Mouse (Mus musculus): ENCODE measurements around the gene Ppm1b. TPM values are rescaled to one million over a fixed set of nuclear protein-coding genes. Genes with fewer than 3 reads are reported as not detected.

The Ppm1b gene
- polyA plus RNA-seq, 1 experiment from 2014 or later: 73.7 TPM

DNA sequence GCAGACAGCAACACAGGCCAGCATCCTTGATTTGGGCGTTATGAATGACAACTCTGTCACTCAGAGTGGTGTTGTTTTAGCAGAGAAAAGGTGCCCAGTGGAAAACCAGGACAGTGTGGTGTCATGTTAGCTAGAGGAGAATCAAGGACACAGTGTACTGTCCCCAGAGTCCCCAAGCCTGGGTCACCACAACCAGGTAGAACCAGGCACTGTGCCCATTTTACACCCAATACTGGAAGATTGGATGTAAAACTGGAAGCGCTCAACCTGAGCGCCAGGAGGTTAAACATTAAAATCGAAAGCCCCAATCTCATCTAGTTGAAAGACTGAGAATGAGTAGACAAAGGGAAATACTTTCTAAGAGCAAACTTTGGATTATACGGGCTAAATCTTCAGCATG lies 87.9 kb downstream of the Ppm1b start:
- Histone ChIP-seq H3K27me3 (replicated peaks; ENCODE audit: control insufficient read depth, insufficient read depth, low read length) (no peaks in the 10 kb centered on the region), H3K4me2 (ENCODE audit: low read depth, low read length) (no peak overlapping the region), H3K4me1 (ENCODE audit: control insufficient read depth, insufficient read depth, low read length) (no peaks in the 10 kb centered on the region), H3K4me3 (ENCODE audit: low read depth, low read length) (no peak overlapping the region), H3K27ac (replicated peaks; ENCODE audit: low read depth, low read length) (no peak overlapping the region), H3K9me3 (ENCODE audit: control insufficient read depth, low read length) (no peaks in the 10 kb centered on the region), H3K9ac (ENCODE audit: low read depth, low read length) (no peak overlapping the region), H3K36me3 (ENCODE audit: control insufficient read depth, insufficient read depth, low read length) (no peaks in the 10 kb centered on the region)
- no peak for DNase-seq (ENCODE audit: low spot score)
- 88% methylated on average over 5 of the region's 5 CpGs for WGBS
- no peak for ATAC-seq (ENCODE audit: low read depth)

DNA sequence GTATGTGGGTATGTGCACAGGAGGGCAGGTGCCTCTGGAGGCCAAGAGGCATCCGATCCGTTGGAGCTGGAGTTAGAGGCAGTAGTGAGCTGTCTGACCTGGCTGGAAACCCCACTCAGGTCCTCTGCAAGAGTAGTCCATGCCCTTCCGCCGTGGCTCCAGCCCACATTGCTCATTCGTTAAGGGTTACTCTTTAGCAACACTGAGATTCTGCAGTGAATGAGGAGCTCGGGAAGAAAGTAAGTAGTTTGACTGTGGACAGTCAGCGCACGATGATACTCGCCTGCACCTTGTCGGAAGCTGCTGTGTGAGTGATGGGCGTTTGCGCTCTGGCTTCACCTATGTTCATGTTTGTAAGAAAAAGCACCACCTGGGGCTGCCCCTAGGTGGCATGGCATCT lies 88.6 kb downstream of the Ppm1b start:
- H3K4me2 ChIP-seq (ENCODE audit: low read depth, low read length): no peak overlapping the region
- no peaks in the 10 kb centered on the region for H3K36me3 ChIP-seq (ENCODE audit: control insufficient read depth, insufficient read depth, low read length)
- H3K9ac ChIP-seq (ENCODE audit: low read depth, low read length): no peak overlapping the region
- H3K4me3 ChIP-seq (ENCODE audit: low read depth, low read length): no peak overlapping the region
- H3K9me3 ChIP-seq (ENCODE audit: control insufficient read depth, low read length): no peaks in the 10 kb centered on the region
- no peaks in the 10 kb centered on the region for H3K27me3 ChIP-seq (replicated peaks; ENCODE audit: control insufficient read depth, insufficient read depth, low read length)
- H3K4me1 ChIP-seq (ENCODE audit: control insufficient read depth, insufficient read depth, low read length): no peaks in the 10 kb centered on the region
- ATAC-seq (ENCODE audit: low read depth): no peak
- H3K27ac ChIP-seq (replicated peaks; ENCODE audit: low read depth, low read length): no peak overlapping the region
- no peak for DNase-seq (ENCODE audit: low spot score)
- 83% methylated on average over 12 of the region's 12 CpGs for WGBS

- H3K9me3 ChIP-seq (ENCODE audit: control insufficient read depth, low read length): no peaks in the 10 kb centered on the region
- H3K27ac ChIP-seq (replicated peaks; ENCODE audit: low read depth, low read length): no peak overlapping the region
- no peak for DNase-seq (ENCODE audit: low spot score)
- H3K4me2 ChIP-seq (ENCODE audit: low read depth, low read length): no peak overlapping the region
- H3K27me3 ChIP-seq (replicated peaks; ENCODE audit: control insufficient read depth, insufficient read depth, low read length): no peaks in the 10 kb centered on the region
- H3K9ac ChIP-seq (ENCODE audit: low read depth, low read length): no peak overlapping the region
- H3K36me3 ChIP-seq (ENCODE audit: control insufficient read depth, insufficient read depth, low read length): no peaks in the 10 kb centered on the region
- ATAC-seq (ENCODE audit: low read depth): no peak
- no peak overlapping the region for H3K4me3 ChIP-seq (ENCODE audit: low read depth, low read length)
- whole genome bisulfite sequencing: 94% methylated on average over 5 of the region's 5 CpGs
- no peaks in the 10 kb centered on the region for H3K4me1 ChIP-seq (ENCODE audit: control insufficient read depth, insufficient read depth, low read length)
Measured at GRCm38 (mm10) chr17:85048379-85048778, 91.8 kb downstream of the Ppm1b start.

GRCm38 (mm10) chr17:85058276-85058675 lies 101.7 kb downstream of the Ppm1b start:
- no peak overlapping the region for H3K4me3 ChIP-seq (ENCODE audit: low read depth, low read length)
- no peaks in the 10 kb centered on the region for H3K27me3 ChIP-seq (replicated peaks; ENCODE audit: control insufficient read depth, insufficient read depth, low read length)
- WGBS: 86% methylated on average over 7 of the region's 7 CpGs
- no peaks in the 10 kb centered on the region for H3K9me3 ChIP-seq (ENCODE audit: control insufficient read depth, low read length)
- H3K4me1 ChIP-seq (ENCODE audit: control insufficient read depth, insufficient read depth, low read length): no peaks in the 10 kb centered on the region
- ATAC-seq (ENCODE audit: low read depth) (no peak), DNase-seq (ENCODE audit: low spot score) (no peak)
- no peak overlapping the region for H3K4me2 ChIP-seq (ENCODE audit: low read depth, low read length)
- no peak overlapping the region for H3K9ac ChIP-seq (ENCODE audit: low read depth, low read length)
- peaks cover 10% of the 10 kb centered on the region; the same call in 1 of the 2 replicates for H3K36me3 ChIP-seq (ENCODE audit: control insufficient read depth, insufficient read depth, low read length)
- H3K27ac ChIP-seq (replicated peaks; ENCODE audit: low read depth, low read length): no peak overlapping the region

DNA sequence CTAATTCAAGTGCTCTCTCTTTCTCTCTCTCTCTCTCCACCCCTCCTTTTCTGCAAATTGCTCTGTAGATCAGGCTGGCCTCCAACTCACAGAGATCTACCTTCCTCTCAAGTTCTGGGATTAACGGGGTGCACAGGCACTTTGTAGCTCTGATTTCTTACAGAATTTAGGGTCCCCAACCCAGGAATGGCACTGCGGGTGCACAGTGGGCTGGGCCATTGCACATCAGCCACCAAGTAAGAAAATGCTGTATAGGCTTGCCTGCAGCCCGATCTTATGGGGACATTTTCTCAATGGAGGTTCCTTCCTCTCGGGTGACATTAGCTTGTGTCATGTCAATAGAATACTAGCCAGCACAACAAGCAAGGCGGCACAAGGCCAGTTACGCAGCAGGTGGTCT lies 102.6 kb downstream of the Ppm1b start:
- no peak for ATAC-seq (ENCODE audit: low read depth)
- Histone ChIP-seq H3K27me3 (replicated peaks; ENCODE audit: control insufficient read depth, insufficient read depth, low read length) (no peaks in the 10 kb centered on the region), H3K9me3 (ENCODE audit: control insufficient read depth, low read length) (no peaks in the 10 kb centered on the region), H3K36me3 (ENCODE audit: control insufficient read depth, insufficient read depth, low read length) (peaks cover 19% of the 10 kb centered on the region; the same call in 1 of the 2 replicates), H3K27ac (replicated peaks; ENCODE audit: low read depth, low read length) (no peak overlapping the region), H3K4me3 (ENCODE audit: low read depth, low read length) (no peak overlapping the region), H3K4me1 (ENCODE audit: control insufficient read depth, insufficient read depth, low read length) (no peaks in the 10 kb centered on the region), H3K9ac (ENCODE audit: low read depth, low read length) (no peak overlapping the region), H3K4me2 (ENCODE audit: low read depth, low read length) (no peak overlapping the region)
- WGBS: 93% methylated on average over 6 of the region's 6 CpGs
- no peak for DNase-seq (ENCODE audit: low spot score)

GRCm38 (mm10) chr17:85063560-85063959 lies 107.0 kb downstream of the Ppm1b start:
- H3K9me3 ChIP-seq (ENCODE audit: control insufficient read depth, low read length): no peaks in the 10 kb centered on the region
- H3K27ac ChIP-seq (replicated peaks; ENCODE audit: low read depth, low read length): no peak overlapping the region
- peaks cover 59% of the 10 kb centered on the region for H3K36me3 ChIP-seq (ENCODE audit: control insufficient read depth, insufficient read depth, low read length)
- H3K4me1 ChIP-seq (ENCODE audit: control insufficient read depth, insufficient read depth, low read length): no peaks in the 10 kb centered on the region
- no peaks in the 10 kb centered on the region for H3K27me3 ChIP-seq (replicated peaks; ENCODE audit: control insufficient read depth, insufficient read depth, low read length)
- no peak overlapping the region for H3K9ac ChIP-seq (ENCODE audit: low read depth, low read length)
- H3K4me3 ChIP-seq (ENCODE audit: low read depth, low read length): no peak overlapping the region
- DNase-seq (ENCODE audit: low spot score): no peak
- 85% methylated on average over 7 of the region's 7 CpGs for WGBS
- H3K4me2 ChIP-seq (ENCODE audit: low read depth, low read length): no peak overlapping the region
- ATAC-seq (ENCODE audit: low read depth): no peak

- Histone ChIP-seq H3K27me3 (replicated peaks; ENCODE audit: control insufficient read depth, insufficient read depth, low read length) (no peaks in the 10 kb centered on the region), H3K27ac (replicated peaks; ENCODE audit: low read depth, low read length) (no peak overlapping the region), H3K4me2 (ENCODE audit: low read depth, low read length) (no peak overlapping the region), H3K9me3 (ENCODE audit: control insufficient read depth, low read length) (no peaks in the 10 kb centered on the region), H3K4me3 (ENCODE audit: low read depth, low read length) (no peak overlapping the region), H3K9ac (ENCODE audit: low read depth, low read length) (no peak overlapping the region), H3K4me1 (ENCODE audit: control insufficient read depth, insufficient read depth, low read length) (no peaks in the 10 kb centered on the region), H3K36me3 (ENCODE audit: control insufficient read depth, insufficient read depth, low read length) (peaks cover 92% of the 10 kb centered on the region)
- no peak for DNase-seq (ENCODE audit: low spot score)
- WGBS: 94% methylated on average over 7 of the region's 7 CpGs
- no peak for ATAC-seq (ENCODE audit: low read depth)
Measured at GRCm38 (mm10) chr17:85067331-85067730, 110.8 kb downstream of the Ppm1b start.

- Histone ChIP-seq H3K9ac (ENCODE audit: low read depth, low read length) (no peak overlapping the region), H3K4me3 (ENCODE audit: low read depth, low read length) (no peak overlapping the region), H3K4me1 (ENCODE audit: control insufficient read depth, insufficient read depth, low read length) (no peaks in the 10 kb centered on the region), H3K36me3 (ENCODE audit: control insufficient read depth, insufficient read depth, low read length) (peaks cover 68% of the 10 kb centered on the region), H3K27ac (replicated peaks; ENCODE audit: low read depth, low read length) (no peak overlapping the region), H3K27me3 (replicated peaks; ENCODE audit: control insufficient read depth, insufficient read depth, low read length) (no peaks in the 10 kb centered on the region), H3K9me3 (ENCODE audit: control insufficient read depth, low read length) (no peaks in the 10 kb centered on the region), H3K4me2 (ENCODE audit: low read depth, low read length) (no peak overlapping the region)
- 64% methylated on average over 6 of the region's 6 CpGs for WGBS
- ATAC-seq (ENCODE audit: low read depth) (0 out of 2 replicates have a peak, but pooled peaks have one; percentile 58), DNase-seq (ENCODE audit: low spot score) (peak; percentile 31)
Measured at GRCm38 (mm10) chr17:85070658-85071057, 114.1 kb downstream of the Ppm1b start.

DNA sequence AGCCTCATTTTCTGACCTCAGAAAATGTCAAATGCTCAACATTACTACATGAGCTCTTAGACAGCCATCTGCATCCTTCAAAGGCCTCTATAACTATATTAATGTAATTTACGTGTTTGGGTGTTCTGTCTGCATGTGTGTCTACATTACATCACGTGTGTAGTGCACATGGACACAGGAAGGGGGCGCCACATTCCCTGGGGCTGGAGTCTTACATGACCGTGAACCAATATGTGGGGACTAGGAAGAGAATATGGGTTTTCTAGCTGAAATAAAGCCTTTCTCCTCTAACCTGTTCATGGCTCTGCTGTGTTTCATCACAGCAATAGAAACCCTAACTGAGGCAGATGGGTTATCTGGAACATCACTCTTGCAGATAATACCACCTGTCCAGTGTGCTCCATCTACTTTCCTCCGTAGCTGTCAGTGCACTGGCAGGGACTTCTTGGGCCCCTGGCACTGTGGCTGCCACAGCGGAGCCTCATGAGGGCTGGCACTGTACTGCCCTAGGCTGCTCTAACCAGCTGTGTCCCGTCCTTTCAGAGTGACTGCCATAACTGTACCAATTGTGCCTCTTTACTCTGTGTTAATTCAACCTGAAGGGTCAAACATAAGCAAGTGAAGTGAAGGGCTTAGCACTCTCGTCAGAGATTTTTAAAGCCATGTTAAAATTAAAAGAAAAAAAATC lies 114.7 kb downstream of the Ppm1b start:
- Histone ChIP-seq H3K4me1 (ENCODE audit: control insufficient read depth, insufficient read depth, low read length) (no peaks in the 10 kb centered on the region), H3K9me3 (ENCODE audit: control insufficient read depth, low read length) (no peaks in the 10 kb centered on the region), H3K36me3 (ENCODE audit: control insufficient read depth, insufficient read depth, low read length) (peaks cover 68% of the 10 kb centered on the region), H3K4me2 (ENCODE audit: low read depth, low read length) (no peak overlapping the region), H3K9ac (ENCODE audit: low read depth, low read length) (no peak overlapping the region), H3K27ac (replicated peaks; ENCODE audit: low read depth, low read length) (no peak overlapping the region), H3K27me3 (replicated peaks; ENCODE audit: control insufficient read depth, insufficient read depth, low read length) (no peaks in the 10 kb centered on the region), H3K4me3 (ENCODE audit: low read depth, low read length) (no peak overlapping the region)
- DNase-seq (ENCODE audit: low spot score) (no peak), ATAC-seq (ENCODE audit: low read depth) (no peak)
- whole genome bisulfite sequencing: 88% methylated on average over 8 of the region's 8 CpGs

Data from embryonic facial prominence, embryonic 14.5 days (tissue).